Mouse (Mus musculus): Measurements from ENCODE around the gene Gimap8. TPM values are rescaled to one million over a fixed set of nuclear protein-coding genes. Genes with fewer than 3 reads are reported as not detected.
"Not testable (repeated sequence)": the region's sequence is repeated elsewhere in the genome, so short reads cannot be mapped to it uniquely, and the experiment has no call there.

Gene Gimap8
- polyA plus RNA-seq, 1 experiment from 2014 or later = 2.4 TPM

DNA sequence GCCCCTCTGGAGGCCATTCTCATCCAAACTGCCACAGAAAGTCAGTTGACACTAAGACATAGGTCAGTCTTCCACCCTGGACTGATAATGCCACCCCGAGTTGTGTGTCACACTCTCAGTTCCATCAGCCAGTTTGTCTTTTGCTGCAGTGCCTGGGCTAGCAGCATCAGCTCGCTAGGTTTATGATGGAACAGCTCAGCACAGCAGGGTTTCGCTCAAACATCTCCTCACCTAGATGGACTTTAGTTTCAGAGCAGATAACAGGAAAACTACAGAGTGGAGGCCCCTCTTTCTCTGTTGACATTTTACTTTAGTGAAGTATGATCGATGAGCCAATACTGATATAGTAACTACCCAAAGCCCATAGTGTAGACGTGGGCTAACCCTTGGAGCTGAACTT, 32.3 kb upstream of the Gimap8 start:
- Histone ChIP-seq H3K27ac (ENCODE audit: low read length) (no peak overlapping the region), H3K36me3 (ENCODE audit: control insufficient read depth, insufficient read depth) (peaks cover 29% of the 10 kb centered on the region), H3K9me3 (replicated peaks; ENCODE audit: control insufficient read depth, low read length) (0 out of 2 replicates have a peak, but pooled peaks cover 3% of the 10 kb centered on the region), H3K4me1 (ENCODE audit: control insufficient read depth, insufficient read depth, low read length) (no peaks in the 10 kb centered on the region), H3K4me3 (ENCODE audit: low read length) (no peak overlapping the region), H3K27me3 (ENCODE audit: control insufficient read depth, insufficient read depth, low read length) (no peaks in the 10 kb centered on the region), H3K4me2 (ENCODE audit: low read depth, low read length) (no peak overlapping the region), H3K9ac (ENCODE audit: low read length) (no peak overlapping the region)
- WGBS = 93% methylated on average over 5 of the region's 5 CpGs
- ATAC-seq (replicated peaks; ENCODE audit: extremely low read depth, insufficient read depth, low FRiP score) = no peak

DNA sequence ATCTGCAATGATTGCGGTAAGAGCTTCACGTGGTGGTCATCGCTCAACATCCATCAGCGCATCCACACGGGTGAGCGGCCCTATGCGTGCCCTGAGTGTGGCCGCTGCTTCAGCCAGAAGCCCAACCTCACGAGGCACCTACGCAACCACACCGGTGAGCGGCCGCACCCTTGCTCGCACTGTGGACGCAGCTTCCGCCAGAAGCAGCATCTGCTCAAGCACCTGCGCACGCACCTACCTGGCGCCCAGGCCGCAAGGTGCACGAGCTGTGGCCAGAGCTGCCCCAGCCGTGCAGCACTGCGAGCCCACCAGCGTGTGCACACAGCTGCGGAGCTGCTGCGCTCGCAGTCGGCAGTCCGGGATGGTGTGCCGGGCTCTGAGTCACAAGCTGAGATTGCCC, 27.0 kb upstream of the Gimap8 start:
- Histone ChIP-seq H3K27ac (ENCODE audit: low read length) (no peak overlapping the region), H3K9me3 (replicated peaks; ENCODE audit: control insufficient read depth, low read length) (no peaks in the 10 kb centered on the region), H3K27me3 (ENCODE audit: control insufficient read depth, insufficient read depth, low read length) (no peaks in the 10 kb centered on the region), H3K4me3 (ENCODE audit: low read length) (no peak overlapping the region), H3K9ac (ENCODE audit: low read length) (no peak overlapping the region), H3K4me1 (ENCODE audit: control insufficient read depth, insufficient read depth, low read length) (no peaks in the 10 kb centered on the region), H3K4me2 (ENCODE audit: low read depth, low read length) (no peak overlapping the region), H3K36me3 (ENCODE audit: control insufficient read depth, insufficient read depth) (peaks cover 26% of the 10 kb centered on the region)
- WGBS = 94% methylated on average over 30 of the region's 30 CpGs
- ATAC-seq (replicated peaks; ENCODE audit: extremely low read depth, insufficient read depth, low FRiP score) = no peak

DNA sequence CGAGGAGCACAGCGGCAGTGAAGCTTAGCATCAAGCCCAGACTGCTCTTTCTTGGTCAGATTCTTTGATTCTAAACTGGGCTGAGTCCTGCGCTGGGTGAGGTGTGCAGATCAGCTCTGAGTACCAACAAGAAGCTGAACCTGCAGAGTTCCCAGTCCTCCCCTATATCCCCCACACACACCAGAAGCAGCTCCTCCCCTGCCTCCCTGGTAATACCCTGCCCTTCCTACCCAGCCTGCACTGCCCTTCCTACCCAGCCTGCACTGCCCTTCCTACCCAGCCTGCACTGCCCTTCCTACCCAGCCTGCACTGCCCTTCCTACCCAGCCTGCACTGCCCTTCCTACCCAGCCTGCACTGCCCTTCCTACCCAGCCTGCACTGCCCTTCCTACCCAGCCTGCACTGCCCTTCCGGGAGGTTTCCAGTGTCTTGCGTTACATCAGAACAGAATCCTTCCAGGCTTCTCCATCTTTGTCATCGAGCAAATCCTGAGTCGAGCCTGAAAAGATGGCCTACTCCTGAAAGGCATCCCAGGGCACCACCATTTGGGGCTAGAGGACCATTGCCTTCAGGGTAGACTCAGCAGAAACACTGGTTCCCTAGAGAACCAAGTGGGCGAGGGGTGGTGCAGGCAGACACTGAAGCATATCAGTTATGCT, 24.7 kb upstream of the Gimap8 start:
- H3K36me3 ChIP-seq (ENCODE audit: control insufficient read depth, insufficient read depth) = peaks cover 26% of the 10 kb centered on the region
- not testable (repeated sequence) for H3K27ac ChIP-seq (ENCODE audit: low read length); H3K27me3 ChIP-seq (ENCODE audit: control insufficient read depth, insufficient read depth, low read length); H3K4me3 ChIP-seq (ENCODE audit: low read length); H3K9ac ChIP-seq (ENCODE audit: low read length); H3K4me2 ChIP-seq (ENCODE audit: low read depth, low read length); H3K9me3 ChIP-seq (replicated peaks; ENCODE audit: control insufficient read depth, low read length); H3K4me1 ChIP-seq (ENCODE audit: control insufficient read depth, insufficient read depth, low read length); ATAC-seq (replicated peaks; ENCODE audit: extremely low read depth, insufficient read depth, low FRiP score)
- WGBS = 86% methylated on average over 8 of the region's 8 CpGs

DNA sequence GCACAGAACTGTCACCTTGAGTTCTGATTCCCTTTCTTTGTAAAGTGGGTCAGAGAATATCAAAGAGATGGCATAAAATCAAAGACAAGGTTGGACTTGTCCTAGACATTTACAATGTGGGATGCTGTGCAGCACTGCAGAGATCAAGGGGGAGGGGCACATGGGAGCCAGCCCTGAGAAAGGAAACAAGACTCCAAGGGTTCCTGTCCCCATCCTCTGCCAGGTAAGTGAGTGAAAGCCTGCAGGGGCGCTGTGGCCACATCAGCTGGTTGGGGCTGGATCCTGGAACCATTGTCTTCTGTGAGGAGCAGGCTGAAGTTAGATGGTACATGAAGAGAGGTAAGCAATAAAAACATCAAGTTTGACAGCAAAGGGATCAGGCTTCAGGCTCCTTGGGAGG, 23.6 kb upstream of the Gimap8 start:
- H3K4me2 ChIP-seq (ENCODE audit: low read depth, low read length) = no peak overlapping the region
- no peak for ATAC-seq (replicated peaks; ENCODE audit: extremely low read depth, insufficient read depth, low FRiP score)
- no peak overlapping the region for H3K4me3 ChIP-seq (ENCODE audit: low read length)
- 43% methylated on average over 1 of the region's 1 CpGs for WGBS
- H3K27ac ChIP-seq (ENCODE audit: low read length) = no peak overlapping the region
- peaks cover 3% of the 10 kb centered on the region; the same call in 1 of the 2 replicates for H3K4me1 ChIP-seq (ENCODE audit: control insufficient read depth, insufficient read depth, low read length)
- peaks cover 7% of the 10 kb centered on the region for H3K27me3 ChIP-seq (ENCODE audit: control insufficient read depth, insufficient read depth, low read length)
- no peak overlapping the region for H3K9ac ChIP-seq (ENCODE audit: low read length)
- peaks cover 20% of the 10 kb centered on the region for H3K36me3 ChIP-seq (ENCODE audit: control insufficient read depth, insufficient read depth)
- H3K9me3 ChIP-seq (replicated peaks; ENCODE audit: control insufficient read depth, low read length) = no peaks in the 10 kb centered on the region

DNA sequence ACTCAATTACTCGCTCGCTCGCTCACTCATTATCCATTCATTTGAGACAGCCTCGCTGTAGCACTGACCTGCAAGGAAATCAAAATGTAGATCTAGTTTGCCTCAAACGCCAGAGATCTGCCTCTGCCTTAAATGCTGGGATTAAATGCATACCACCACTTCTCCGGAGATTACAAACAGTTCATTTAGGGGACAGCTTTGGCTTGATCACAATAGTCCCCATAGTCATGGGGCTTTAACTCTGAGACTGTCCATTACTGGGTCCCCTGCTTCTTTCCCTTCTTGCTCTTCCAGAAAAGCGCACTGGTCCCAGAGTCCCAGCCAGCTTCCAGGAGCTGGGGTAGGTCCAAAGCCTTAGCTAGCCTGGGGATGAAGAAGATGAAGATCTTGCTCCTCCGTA, 20.6 kb upstream of the Gimap8 start, which contains the start of gene AI854703:
Gene AI854703, plus strand, starts transcription at position 301 of the 400 bp plus-strand sequence.
- H3K4me2 ChIP-seq (ENCODE audit: low read depth, low read length) = peak within 1 kb of the TSS; percentile 66
- no peaks in the 10 kb centered on the region for H3K36me3 ChIP-seq (ENCODE audit: control insufficient read depth, insufficient read depth)
- H3K9ac ChIP-seq (ENCODE audit: low read length) = peak within 1 kb of the TSS; percentile 56
- peak within 1 kb of the TSS; percentile 50 for H3K4me3 ChIP-seq (ENCODE audit: low read length)
- H3K4me1 ChIP-seq (ENCODE audit: control insufficient read depth, insufficient read depth, low read length) = peaks cover 5% of the 10 kb centered on the region; the same call in 1 of the 2 replicates
- no peaks in the 10 kb centered on the region for H3K9me3 ChIP-seq (replicated peaks; ENCODE audit: control insufficient read depth, low read length)
- WGBS = 39% methylated on average over 8 of the region's 8 CpGs
- H3K27me3 ChIP-seq (ENCODE audit: control insufficient read depth, insufficient read depth, low read length) = peaks cover 19% of the 10 kb centered on the region
- no peak for ATAC-seq (replicated peaks; ENCODE audit: extremely low read depth, insufficient read depth, low FRiP score)
- no peak within 1 kb of the TSS for H3K27ac ChIP-seq (ENCODE audit: low read length)

DNA sequence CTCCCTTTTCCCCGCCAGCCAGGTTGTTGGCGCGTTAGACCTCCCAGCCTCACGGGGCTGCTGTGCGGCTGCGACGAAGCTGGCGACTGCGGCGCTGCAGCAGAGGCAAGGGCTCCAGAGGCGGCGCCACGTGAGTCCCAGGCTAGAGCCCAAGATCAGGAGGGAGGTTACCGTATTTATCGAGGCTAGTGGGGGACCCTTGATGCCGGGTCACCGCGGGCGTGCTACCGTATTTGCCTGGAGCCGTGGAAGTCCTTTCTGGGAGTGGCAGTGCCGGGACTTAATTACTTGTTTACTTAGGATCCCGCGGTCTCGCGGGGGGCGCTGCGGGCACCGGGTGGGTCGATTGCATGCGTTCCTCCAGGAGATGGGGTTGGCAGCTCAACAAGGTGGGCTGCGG, 20.1 kb upstream of the Gimap8 start:
- H3K27ac ChIP-seq (ENCODE audit: low read length) = no peak overlapping the region
- H3K4me3 ChIP-seq (ENCODE audit: low read length) = peak overlapping the region; percentile 50
- under 1% methylated on average over 32 of the region's 32 CpGs for WGBS
- peaks cover 5% of the 10 kb centered on the region; the same call in 1 of the 2 replicates for H3K4me1 ChIP-seq (ENCODE audit: control insufficient read depth, insufficient read depth, low read length)
- H3K4me2 ChIP-seq (ENCODE audit: low read depth, low read length) = peak overlapping the region; percentile 66
- H3K9ac ChIP-seq (ENCODE audit: low read length) = peak overlapping the region; percentile 56
- H3K36me3 ChIP-seq (ENCODE audit: control insufficient read depth, insufficient read depth) = no peaks in the 10 kb centered on the region
- H3K27me3 ChIP-seq (ENCODE audit: control insufficient read depth, insufficient read depth, low read length) = peaks cover 19% of the 10 kb centered on the region
- H3K9me3 ChIP-seq (replicated peaks; ENCODE audit: control insufficient read depth, low read length) = no peaks in the 10 kb centered on the region
- no peak for ATAC-seq (replicated peaks; ENCODE audit: extremely low read depth, insufficient read depth, low FRiP score)

DNA sequence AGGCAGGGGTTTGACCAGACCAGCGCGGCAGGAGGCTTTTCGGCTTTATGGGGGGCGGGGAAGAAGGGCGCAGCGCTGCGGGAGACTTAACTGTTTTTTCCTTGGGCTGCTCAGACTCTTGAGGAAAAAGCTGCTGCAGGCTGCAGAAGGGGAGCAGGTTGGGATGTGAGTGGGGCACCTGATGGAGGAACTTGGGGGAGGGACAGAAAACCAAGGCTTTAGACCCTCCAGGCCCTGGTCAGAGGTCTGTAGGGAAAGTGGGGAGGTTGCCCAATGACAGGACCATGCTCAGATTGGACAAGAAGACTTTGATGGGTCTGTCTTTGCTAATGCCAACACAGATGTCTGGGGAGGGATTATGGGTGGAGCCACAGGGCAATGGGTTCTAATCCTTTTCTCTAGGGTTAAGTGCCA, 19.5 kb upstream of the Gimap8 start:
- Histone ChIP-seq H3K27ac (ENCODE audit: low read length) (no peak overlapping the region), H3K4me1 (ENCODE audit: control insufficient read depth, insufficient read depth, low read length) (peaks cover 5% of the 10 kb centered on the region; the same call in 1 of the 2 replicates), H3K9ac (ENCODE audit: low read length) (peak overlapping the region; percentile 56), H3K36me3 (ENCODE audit: control insufficient read depth, insufficient read depth) (no peaks in the 10 kb centered on the region), H3K9me3 (replicated peaks; ENCODE audit: control insufficient read depth, low read length) (no peaks in the 10 kb centered on the region), H3K4me2 (ENCODE audit: low read depth, low read length) (peak overlapping the region; percentile 66), H3K4me3 (ENCODE audit: low read length) (peak overlapping the region; percentile 50), H3K27me3 (ENCODE audit: control insufficient read depth, insufficient read depth, low read length) (peaks cover 19% of the 10 kb centered on the region)
- no peak for ATAC-seq (replicated peaks; ENCODE audit: extremely low read depth, insufficient read depth, low FRiP score)
- 16% methylated on average over 7 of the region's 7 CpGs for WGBS

DNA sequence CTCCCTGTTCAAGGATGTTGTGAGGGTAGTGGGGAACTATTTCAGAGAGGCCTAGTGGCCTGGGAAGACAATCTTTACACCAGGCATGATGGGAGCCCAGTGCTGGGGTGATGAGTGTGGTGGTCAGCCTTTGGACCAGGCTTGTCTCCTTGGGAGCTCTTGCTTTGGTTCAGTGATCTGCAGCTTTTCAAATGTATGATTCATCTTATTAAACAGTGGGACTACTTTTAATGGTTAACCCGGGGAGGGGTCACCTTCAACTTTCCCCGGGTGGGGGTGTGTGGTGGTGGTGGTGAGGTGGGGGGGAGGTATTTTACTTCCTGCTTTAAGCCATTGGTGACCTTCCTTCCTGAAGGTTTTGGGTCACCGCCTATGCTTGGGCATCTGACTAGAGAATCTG, 18.7 kb upstream of the Gimap8 start:
- WGBS = 70% methylated on average over 3 of the region's 3 CpGs
- no peak overlapping the region for H3K4me3 ChIP-seq (ENCODE audit: low read length)
- H3K9me3 ChIP-seq (replicated peaks; ENCODE audit: control insufficient read depth, low read length) = no peaks in the 10 kb centered on the region
- ATAC-seq (replicated peaks; ENCODE audit: extremely low read depth, insufficient read depth, low FRiP score) = no peak
- no peaks in the 10 kb centered on the region for H3K36me3 ChIP-seq (ENCODE audit: control insufficient read depth, insufficient read depth)
- peaks cover 5% of the 10 kb centered on the region; the same call in 1 of the 2 replicates for H3K4me1 ChIP-seq (ENCODE audit: control insufficient read depth, insufficient read depth, low read length)
- no peak overlapping the region for H3K27ac ChIP-seq (ENCODE audit: low read length)
- H3K4me2 ChIP-seq (ENCODE audit: low read depth, low read length) = no peak overlapping the region
- no peak overlapping the region for H3K9ac ChIP-seq (ENCODE audit: low read length)
- peaks cover 19% of the 10 kb centered on the region for H3K27me3 ChIP-seq (ENCODE audit: control insufficient read depth, insufficient read depth, low read length)

DNA sequence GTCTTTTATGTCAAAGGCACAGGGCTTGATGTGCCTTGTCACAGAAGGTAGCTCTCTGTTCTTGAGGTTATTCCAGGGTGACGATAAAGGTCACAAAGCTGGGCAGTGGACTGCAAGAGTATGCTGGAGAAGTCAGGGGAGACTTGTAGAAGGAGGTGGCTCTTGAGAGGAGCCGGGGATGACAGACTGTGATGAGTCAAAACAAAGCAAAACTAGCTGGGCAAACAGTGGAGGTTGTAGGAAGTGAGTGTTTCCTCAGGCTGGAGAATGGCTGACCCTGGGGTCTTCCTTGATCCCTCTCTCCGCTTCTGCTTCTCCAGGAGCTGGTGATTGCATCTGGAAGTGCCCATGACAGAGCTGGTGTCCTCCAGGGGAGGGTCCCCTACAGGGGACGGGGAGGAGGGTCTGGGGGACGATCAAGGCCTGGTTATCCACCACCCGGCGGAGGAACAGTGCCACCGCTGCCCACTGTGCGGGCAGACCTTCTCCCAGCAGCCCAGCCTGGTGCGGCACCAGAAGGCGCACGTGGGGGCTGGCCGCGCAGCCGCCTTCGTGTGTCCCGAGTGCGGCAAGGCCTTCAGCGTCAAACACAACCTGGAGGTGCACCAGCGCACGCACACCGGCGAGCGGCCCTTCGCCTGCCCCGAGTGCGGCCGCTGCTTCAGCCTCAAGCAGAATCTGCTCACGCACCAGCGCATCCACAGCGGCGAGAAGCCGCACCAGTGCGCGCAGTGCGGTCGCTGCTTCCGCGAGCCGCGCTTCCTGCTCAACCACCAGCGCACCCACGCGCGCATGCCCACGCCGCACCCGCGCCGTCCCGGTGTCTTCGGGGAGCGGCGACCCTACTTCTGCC, 18.0 kb upstream of the Gimap8 start:
- H3K4me3 ChIP-seq (ENCODE audit: low read length) = peak overlapping the region; percentile 58
- no peaks in the 10 kb centered on the region for H3K36me3 ChIP-seq (ENCODE audit: control insufficient read depth, insufficient read depth)
- peaks cover 5% of the 10 kb centered on the region; the same call in 1 of the 2 replicates for H3K4me1 ChIP-seq (ENCODE audit: control insufficient read depth, insufficient read depth, low read length)
- H3K9ac ChIP-seq (ENCODE audit: low read length) = peak overlapping the region; percentile 73
- H3K27me3 ChIP-seq (ENCODE audit: control insufficient read depth, insufficient read depth, low read length) = peaks cover 19% of the 10 kb centered on the region
- WGBS = 4% methylated on average over 54 of the region's 54 CpGs
- no peaks in the 10 kb centered on the region for H3K9me3 ChIP-seq (replicated peaks; ENCODE audit: control insufficient read depth, low read length)
- no peak overlapping the region for H3K27ac ChIP-seq (ENCODE audit: low read length)
- ATAC-seq (replicated peaks; ENCODE audit: extremely low read depth, insufficient read depth, low FRiP score) = no peak
- peak overlapping the region; percentile 96 for H3K4me2 ChIP-seq (ENCODE audit: low read depth, low read length)
